Mouse (Mus musculus): ENCODE measurements at regions not wholly inside any gene's neighbourhood (a gene's known extent, or its start where the extent isn't known, plus 50 kb on each side); places are given as distances from the start of the nearest gene placed in this dataset.
"Not testable (repeated sequence)": the region's sequence is repeated elsewhere in the genome, so short reads cannot be mapped to it uniquely, and the experiment has no call there.

DNA sequence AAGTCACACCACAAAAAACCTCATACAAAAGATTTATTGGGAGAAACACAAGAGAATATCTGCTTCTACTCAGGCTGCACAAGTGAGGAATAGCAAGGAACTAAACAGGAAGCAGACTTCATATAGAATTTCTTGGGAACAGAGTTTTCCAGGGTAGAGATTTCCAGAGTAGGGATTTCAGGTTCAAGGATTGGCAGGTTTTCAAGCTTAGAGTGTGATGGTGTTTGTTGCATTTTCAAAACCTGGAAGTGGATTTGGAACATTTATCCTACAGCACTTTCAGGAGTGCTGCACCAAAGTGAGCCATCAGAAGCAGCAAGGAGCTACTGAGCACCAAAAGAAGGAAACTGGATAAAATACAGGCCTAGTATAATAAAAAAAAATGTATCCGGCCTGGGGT, 152.7 kb downstream of the Teddm3 start:
- no peak for DNase-seq
- Histone ChIP-seq H3K4me3 (ENCODE audit: insufficient read depth, low read depth, low read length) (no peak overlapping the region), H3K27me3 (replicated peaks; ENCODE audit: control insufficient read depth, insufficient read depth, low read length) (no peaks in the 10 kb centered on the region), H3K36me3 (ENCODE audit: control insufficient read depth, insufficient read depth, low read length) (no peaks in the 10 kb centered on the region), H3K4me1 (ENCODE audit: control insufficient read depth, insufficient read depth, low read length) (no peaks in the 10 kb centered on the region), H3K27ac (ENCODE audit: insufficient read depth, low read depth, low read length) (no peak overlapping the region)
- WGBS: 74% methylated on average over 1 of the region's 1 CpGs
- TF ChIP-seq POLR2A (IDR thresholded peaks at IDR 0.05; ENCODE audit: low read depth, low read length) (no peak), CTCF (conservative IDR thresholded peaks at IDR 0.05; ENCODE audit: insufficient read depth, insufficient read length, low read depth, low read length) (no peak)

DNA sequence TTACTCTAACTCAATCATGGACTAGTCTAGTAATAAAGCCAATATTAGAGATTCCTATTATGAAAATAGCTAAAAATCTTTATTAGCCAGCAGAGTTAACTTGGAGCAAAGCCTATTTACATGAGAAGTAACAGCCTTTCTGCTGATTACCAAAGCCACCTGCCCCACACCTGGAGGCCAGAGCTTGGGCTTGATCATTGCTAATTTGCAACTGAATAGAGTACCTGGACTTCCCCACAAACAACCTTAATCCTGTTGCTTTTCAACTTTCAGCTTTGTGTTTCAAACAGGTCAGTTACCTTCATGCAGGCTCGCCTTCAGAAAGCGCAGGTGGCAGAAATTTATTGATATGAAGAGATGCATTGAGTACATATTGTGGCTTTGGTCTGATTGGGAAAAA, 163.3 kb downstream of the Teddm3 start:
- WGBS: 85% methylated on average over 2 of the region's 2 CpGs

DNA sequence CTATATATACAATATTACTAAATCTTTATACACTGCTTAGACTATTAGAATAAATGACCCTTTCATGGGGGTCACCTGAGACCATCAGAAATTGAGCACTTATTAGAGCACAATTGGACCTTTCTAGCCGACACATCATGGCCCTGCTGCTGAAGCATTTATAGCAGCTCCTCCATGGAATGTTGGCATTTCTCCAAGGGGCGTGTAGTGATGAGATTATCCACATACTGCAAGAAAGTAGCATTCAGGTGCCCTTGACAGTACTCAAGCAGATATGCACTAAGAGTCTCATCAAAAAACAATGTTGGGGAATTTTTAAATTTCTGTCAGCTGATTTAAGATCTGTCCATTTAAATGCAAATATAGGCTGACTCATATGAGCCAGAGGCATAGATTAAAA, 178.4 kb downstream of the Teddm3 start:
- no peak overlapping the region for H3K4me3 ChIP-seq (ENCODE audit: insufficient read depth, low read depth, low read length)
- DNase-seq: peak; percentile 40
- no peak overlapping the region for H3K27ac ChIP-seq (ENCODE audit: insufficient read depth, low read depth, low read length)
- H3K27me3 ChIP-seq (replicated peaks; ENCODE audit: control insufficient read depth, insufficient read depth, low read length): no peaks in the 10 kb centered on the region
- H3K36me3 ChIP-seq (ENCODE audit: control insufficient read depth, insufficient read depth, low read length): no peaks in the 10 kb centered on the region
- 19% methylated on average over 2 of the region's 2 CpGs for WGBS
- TF ChIP-seq POLR2A (IDR thresholded peaks at IDR 0.05; ENCODE audit: low read depth, low read length) (no peak), CTCF (conservative IDR thresholded peaks at IDR 0.05; ENCODE audit: insufficient read depth, insufficient read length, low read depth, low read length) (no peak)
- peaks cover 11% of the 10 kb centered on the region; the same call in 1 of the 2 replicates for H3K4me1 ChIP-seq (ENCODE audit: control insufficient read depth, insufficient read depth, low read length)

More for the DNA sequence above, 163.3 kb downstream of the Teddm3 start:
- no peak for DNase-seq
- H3K27me3 ChIP-seq (replicated peaks; ENCODE audit: control insufficient read depth, insufficient read depth, low read length): no peaks in the 10 kb centered on the region
- TF ChIP-seq CTCF (conservative IDR thresholded peaks at IDR 0.05; ENCODE audit: insufficient read depth, insufficient read length, low read depth, low read length) (no peak), POLR2A (IDR thresholded peaks at IDR 0.05; ENCODE audit: low read depth, low read length) (no peak)
- H3K4me1 ChIP-seq (ENCODE audit: control insufficient read depth, insufficient read depth, low read length): no peaks in the 10 kb centered on the region
- H3K4me3 ChIP-seq (ENCODE audit: insufficient read depth, low read depth, low read length): no peak overlapping the region
- H3K27ac ChIP-seq (ENCODE audit: insufficient read depth, low read depth, low read length): no peak overlapping the region
- no peaks in the 10 kb centered on the region for H3K36me3 ChIP-seq (ENCODE audit: control insufficient read depth, insufficient read depth, low read length)

DNA sequence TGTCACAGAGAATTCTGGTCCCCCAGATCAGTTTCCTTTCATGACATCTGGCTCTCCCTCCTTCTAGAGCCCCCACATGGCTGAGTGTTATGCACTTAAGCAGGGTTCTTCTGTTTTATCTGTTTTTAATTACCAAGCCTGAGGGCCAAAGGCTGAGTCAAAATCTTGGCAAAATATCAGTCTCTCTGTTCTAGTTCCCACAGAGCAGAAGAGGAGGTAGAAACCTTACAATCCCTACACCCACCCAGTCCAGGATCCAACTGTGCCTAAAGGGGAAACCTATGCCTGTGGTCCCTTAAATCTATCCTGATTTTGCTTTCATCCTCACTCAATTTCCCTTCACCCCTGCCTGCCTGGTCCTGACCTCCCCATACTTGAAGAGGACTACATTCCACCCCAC, 181.4 kb downstream of the Teddm3 start:
- Histone ChIP-seq H3K36me3 (ENCODE audit: control insufficient read depth, insufficient read depth, low read length) (no peaks in the 10 kb centered on the region), H3K4me1 (ENCODE audit: control insufficient read depth, insufficient read depth, low read length) (peaks cover 11% of the 10 kb centered on the region; the same call in 1 of the 2 replicates), H3K27me3 (replicated peaks; ENCODE audit: control insufficient read depth, insufficient read depth, low read length) (no peaks in the 10 kb centered on the region), H3K27ac (ENCODE audit: insufficient read depth, low read depth, low read length) (no peak overlapping the region; the same call in 1 of the 2 replicates), H3K4me3 (ENCODE audit: insufficient read depth, low read depth, low read length) (no peak overlapping the region)
- TF ChIP-seq POLR2A (IDR thresholded peaks at IDR 0.05; ENCODE audit: low read depth, low read length) (no peak), CTCF (conservative IDR thresholded peaks at IDR 0.05; ENCODE audit: insufficient read depth, insufficient read length, low read depth, low read length) (no peak)
- peak; percentile 46 for DNase-seq

DNA sequence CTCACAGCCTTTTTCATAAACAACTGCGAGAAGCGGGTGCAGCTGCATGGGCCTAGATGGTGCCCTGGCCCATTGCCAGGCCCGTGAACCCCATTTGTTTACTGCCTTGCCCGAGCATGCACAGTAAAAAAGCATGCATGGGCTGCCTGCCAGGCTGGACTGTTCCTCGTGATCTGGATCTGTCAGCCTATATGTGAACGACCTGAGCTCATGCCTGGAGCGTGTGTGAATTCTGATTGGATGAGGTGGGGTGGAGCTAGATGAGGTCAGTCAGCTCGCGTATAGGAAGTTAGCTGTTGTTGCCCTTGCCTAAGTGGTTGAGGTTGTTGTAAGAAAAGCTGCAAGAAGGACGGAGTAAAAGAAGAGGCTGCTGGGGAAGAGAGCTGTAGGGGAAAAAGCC, 194.9 kb downstream of the Teddm3 start:
- no peaks in the 10 kb centered on the region for H3K27me3 ChIP-seq (replicated peaks; ENCODE audit: control insufficient read depth, insufficient read depth, low read length)
- TF ChIP-seq POLR2A (IDR thresholded peaks at IDR 0.05; ENCODE audit: low read depth, low read length) (no peak), CTCF (conservative IDR thresholded peaks at IDR 0.05; ENCODE audit: insufficient read depth, insufficient read length, low read depth, low read length) (no peak)
- no peak overlapping the region for H3K4me3 ChIP-seq (ENCODE audit: insufficient read depth, low read depth, low read length)
- WGBS: 56% methylated on average over 10 of the region's 10 CpGs
- no peaks in the 10 kb centered on the region for H3K4me1 ChIP-seq (ENCODE audit: control insufficient read depth, insufficient read depth, low read length)
- no peaks in the 10 kb centered on the region for H3K36me3 ChIP-seq (ENCODE audit: control insufficient read depth, insufficient read depth, low read length)
- no peak overlapping the region for H3K27ac ChIP-seq (ENCODE audit: insufficient read depth, low read depth, low read length)
- peak; percentile 29 for DNase-seq

DNA sequence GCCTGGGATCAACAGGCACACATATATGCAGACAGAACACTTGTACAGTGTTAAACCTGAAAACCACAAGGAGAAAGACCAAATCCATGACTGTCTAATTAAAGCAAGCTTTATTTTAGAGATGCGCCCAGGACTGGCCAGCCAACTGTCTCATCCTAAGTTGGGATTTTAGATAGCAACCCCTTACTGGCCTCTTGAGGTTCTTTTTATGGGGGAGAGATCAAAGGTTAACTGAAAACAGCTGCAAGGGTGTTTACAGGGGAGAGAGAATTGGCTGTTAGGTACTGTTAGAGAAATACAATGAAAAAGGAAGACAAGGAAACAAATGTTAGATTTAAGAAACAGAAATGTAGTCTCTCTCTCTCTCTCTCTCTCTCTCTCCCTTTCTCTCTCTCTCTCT, 202.4 kb upstream of the Thpo start:
- H3K4me3 ChIP-seq (ENCODE audit: insufficient read depth, low read depth, low read length): no peak overlapping the region
- H3K27ac ChIP-seq (ENCODE audit: insufficient read depth, low read depth, low read length): no peak overlapping the region
- H3K36me3 ChIP-seq (ENCODE audit: control insufficient read depth, insufficient read depth, low read length): no peaks in the 10 kb centered on the region
- H3K4me1 ChIP-seq (ENCODE audit: control insufficient read depth, insufficient read depth, low read length): no peaks in the 10 kb centered on the region
- no peaks in the 10 kb centered on the region for H3K27me3 ChIP-seq (replicated peaks; ENCODE audit: control insufficient read depth, insufficient read depth, low read length)
- 66% methylated on average over 1 of the region's 1 CpGs for WGBS
- no peak for DNase-seq
- no peak for TF ChIP-seq CTCF (conservative IDR thresholded peaks at IDR 0.05; ENCODE audit: insufficient read depth, insufficient read length, low read depth, low read length)
- no peak for TF ChIP-seq POLR2A (IDR thresholded peaks at IDR 0.05; ENCODE audit: low read depth, low read length)

DNA sequence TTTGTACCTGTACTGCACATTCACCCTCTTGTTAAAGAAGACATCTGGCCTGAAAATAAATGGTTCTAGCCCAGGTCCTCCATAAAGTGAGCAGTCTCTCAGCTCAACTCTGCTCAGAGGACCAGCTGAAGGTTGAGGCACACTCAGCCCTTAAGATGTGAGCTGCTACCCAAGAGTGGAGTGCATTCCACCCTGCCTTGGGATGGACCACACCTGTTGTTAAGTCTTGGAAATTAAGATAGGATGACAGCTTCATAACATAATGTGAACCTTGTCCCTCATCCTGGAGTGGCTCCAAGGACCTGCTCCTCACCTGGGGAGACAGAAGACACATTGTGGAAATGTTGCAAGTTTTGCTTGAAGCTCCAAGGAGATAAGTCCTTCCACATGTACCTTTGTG, 200.5 kb upstream of the Thpo start:
- DNase-seq; H3K27me3 ChIP-seq (replicated peaks; ENCODE audit: control insufficient read depth, insufficient read depth, low read length); H3K36me3 ChIP-seq (ENCODE audit: control insufficient read depth, insufficient read depth, low read length); H3K27ac ChIP-seq (ENCODE audit: insufficient read depth, low read depth, low read length); H3K4me3 ChIP-seq (ENCODE audit: insufficient read depth, low read depth, low read length); H3K4me1 ChIP-seq (ENCODE audit: control insufficient read depth, insufficient read depth, low read length): not testable (repeated sequence)

DNA sequence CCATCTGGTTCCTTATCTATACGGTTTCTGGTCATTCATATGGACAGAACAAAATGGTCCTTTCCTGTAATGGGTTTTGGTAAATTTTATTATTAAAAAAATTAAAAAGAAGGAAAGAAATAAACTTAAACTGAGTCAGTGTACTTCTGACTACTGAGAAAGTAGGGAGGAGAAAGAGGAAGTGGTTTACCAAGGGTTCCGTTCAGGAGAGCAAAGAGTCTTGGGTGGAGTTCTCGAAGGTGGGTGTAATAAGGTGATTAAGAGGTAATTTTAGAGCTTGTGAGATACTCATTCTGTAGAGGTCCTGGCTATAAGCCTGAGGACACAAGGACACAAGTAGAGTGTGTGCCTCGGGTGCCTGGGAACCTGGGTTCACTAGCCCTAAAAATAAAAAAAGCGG, 195.7 kb upstream of the Thpo start:
- not testable (repeated sequence) for H3K36me3 ChIP-seq (ENCODE audit: control insufficient read depth, insufficient read depth, low read length); H3K4me1 ChIP-seq (ENCODE audit: control insufficient read depth, insufficient read depth, low read length); DNase-seq; H3K4me3 ChIP-seq (ENCODE audit: insufficient read depth, low read depth, low read length); H3K27me3 ChIP-seq (replicated peaks; ENCODE audit: control insufficient read depth, insufficient read depth, low read length); H3K27ac ChIP-seq (ENCODE audit: insufficient read depth, low read depth, low read length)
- WGBS: 72% methylated on average over 5 of the region's 5 CpGs

DNA sequence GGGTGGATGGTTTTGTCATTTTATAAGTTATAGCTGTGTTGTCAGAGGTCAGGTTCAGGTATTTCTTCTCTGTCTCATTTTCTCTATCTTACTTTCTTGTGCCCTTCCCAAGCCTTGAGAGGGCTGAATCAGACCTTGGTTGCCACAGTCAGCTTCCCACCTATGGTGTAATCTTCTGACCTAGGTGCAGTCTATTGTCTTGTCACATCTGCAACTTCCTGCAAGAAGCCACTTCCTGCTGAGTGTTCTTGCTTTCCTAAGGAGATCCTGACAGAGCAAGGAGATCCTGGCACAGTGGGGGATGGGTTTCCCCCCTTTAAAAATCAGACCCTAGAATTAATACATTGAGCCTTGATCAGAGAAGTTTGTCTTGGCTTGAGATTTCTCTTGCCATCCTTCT, 191.5 kb upstream of the Thpo start:
- not testable (repeated sequence) for H3K4me3 ChIP-seq (ENCODE audit: insufficient read depth, low read depth, low read length); H3K27ac ChIP-seq (ENCODE audit: insufficient read depth, low read depth, low read length); H3K27me3 ChIP-seq (replicated peaks; ENCODE audit: control insufficient read depth, insufficient read depth, low read length); H3K4me1 ChIP-seq (ENCODE audit: control insufficient read depth, insufficient read depth, low read length); DNase-seq; H3K36me3 ChIP-seq (ENCODE audit: control insufficient read depth, insufficient read depth, low read length)

DNA sequence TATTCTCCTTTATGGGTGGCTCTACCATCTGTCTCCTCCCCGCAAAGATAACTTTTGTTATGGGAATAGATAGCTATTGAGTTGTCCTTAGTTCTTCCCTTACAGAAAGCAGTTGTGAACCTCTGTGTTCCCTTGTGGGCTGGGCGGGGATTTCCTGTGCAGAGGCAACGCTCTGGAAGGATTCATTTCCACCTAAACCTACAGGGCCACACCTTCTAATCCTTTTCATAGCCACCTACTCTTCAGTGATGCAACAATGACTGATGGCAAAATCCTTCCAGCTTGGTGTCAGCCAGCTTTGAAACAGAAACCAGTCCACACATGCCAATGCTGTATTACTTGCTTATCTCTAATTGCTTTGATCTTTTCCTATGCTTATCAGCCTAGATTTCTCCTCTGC, 176.6 kb upstream of the Thpo start:
- not testable (repeated sequence) for H3K27me3 ChIP-seq (replicated peaks; ENCODE audit: control insufficient read depth, insufficient read depth, low read length); H3K27ac ChIP-seq (ENCODE audit: insufficient read depth, low read depth, low read length); DNase-seq; H3K4me3 ChIP-seq (ENCODE audit: insufficient read depth, low read depth, low read length); H3K4me1 ChIP-seq (ENCODE audit: control insufficient read depth, insufficient read depth, low read length); H3K36me3 ChIP-seq (ENCODE audit: control insufficient read depth, insufficient read depth, low read length)
- WGBS: 81% methylated on average over 3 of the region's 3 CpGs

Measured in kidney, adult 2 months (tissue).